In genomic region chr3:122295511-122295910, GRCm38 (mm10) we compare ENCODE assay signal across 9 mouse cellular contexts. TPM values are rescaled to one million over a fixed set of nuclear protein-coding genes. Genes with fewer than 3 reads are reported as not detected.
DNase-seq lines count a peak whose midpoint lies in the region; ATAC-seq and TF ChIP-seq lines count a peak whose summit lies in the region.
"Had no signal": no experiment of that assay in that cellular context is flagged by ENCODE, and none has a peak within 500 bp of the region (broad histone marks: within the 10 kb centered on the region; RNA-seq: fewer than 3 reads in every experiment).

No protein-coding gene starts in this region.

- no peak overlapping the region for H3K9ac ChIP-seq in hindbrain, postnatal 0 days (replicated peaks; ENCODE audit: low read length)
- H3K9ac ChIP-seq in liver, embryonic 14.5 days (replicated peaks), result no peak overlapping the region
- no peak overlapping the region for H3K9ac ChIP-seq in neural tube, embryonic 13.5 days
- H3K9ac ChIP-seq: embryonic facial prominence, embryonic 15.5 days had no signal

- ATAC-seq in hindbrain, postnatal 0 days, result no peak
- ATAC-seq in liver, embryonic 14.5 days (ENCODE audit: insufficient read depth), result peak; percentile 25; the same call in 1 of the 2 replicates
- ATAC-seq in neural tube, embryonic 13.5 days (ENCODE audit: low read depth), result no peak

- peak; percentile 77 for TF ChIP-seq CTCF in hindbrain, postnatal 0 days (IDR thresholded peaks at IDR 0.05; ENCODE audit: low read depth)
- TF ChIP-seq CTCF in liver, embryonic 14.5 days (IDR thresholded peaks at IDR 0.05; ENCODE audit: low read depth), result peak; percentile 85

- no peaks in the 10 kb centered on the region for H3K9me3 ChIP-seq in heart, embryonic 10.5 days
- no peaks in the 10 kb centered on the region for H3K9me3 ChIP-seq in hindbrain, postnatal 0 days (ENCODE audit: low read length)
- H3K9me3 ChIP-seq in liver, embryonic 14.5 days (ENCODE audit: control insufficient read depth, low read length), result no peaks in the 10 kb centered on the region
- no peaks in the 10 kb centered on the region for H3K9me3 ChIP-seq in neural tube, embryonic 13.5 days
- H3K9me3 ChIP-seq: embryonic facial prominence, embryonic 15.5 days had no signal

- peaks cover 29% of the 10 kb centered on the region for H3K27me3 ChIP-seq in heart, embryonic 10.5 days (ENCODE audit: insufficient read depth, poor library complexity, severe bottlenecking)
- no peaks in the 10 kb centered on the region for H3K27me3 ChIP-seq in hindbrain, postnatal 0 days (ENCODE audit: insufficient read depth, low read length)
- H3K27me3 ChIP-seq in liver, embryonic 14.5 days (ENCODE audit: control insufficient read depth, insufficient read depth, low read length), result no peaks in the 10 kb centered on the region; the same call in 1 of the 2 replicates
- no peaks in the 10 kb centered on the region for H3K27me3 ChIP-seq in neural tube, embryonic 13.5 days
- H3K27me3 ChIP-seq: embryonic facial prominence, embryonic 15.5 days had no signal

- intact Hi-C loops in heart, postnatal 14 days (cut with DNase I), result loop anchor here (1.0 kb wide), 1 partner anchor 343 kb away; no protein-coding TSS in a partner anchor

- H3K4me1 ChIP-seq in heart, embryonic 10.5 days, result peaks cover 19% of the 10 kb centered on the region
- H3K4me1 ChIP-seq in hindbrain, postnatal 0 days (ENCODE audit: insufficient read depth, low read length), result peaks cover 5% of the 10 kb centered on the region; the same call in 1 of the 2 replicates
- H3K4me1 ChIP-seq in liver, embryonic 14.5 days (replicated peaks; ENCODE audit: control insufficient read depth in 2 of 2, insufficient read depth in 2 of 2, low read length in 1 of 2), result peaks cover 0 to 12% of the 10 kb centered on the region in 2 experiments; a peak in 2 of 4 replicates
- peaks cover 62% of the 10 kb centered on the region for H3K4me1 ChIP-seq in neural tube, embryonic 13.5 days (replicated peaks)

- no peak overlapping the region for H3K4me3 ChIP-seq in heart, embryonic 10.5 days
- no peak overlapping the region for H3K4me3 ChIP-seq in hindbrain, postnatal 0 days (ENCODE audit: low read length)
- no peak overlapping the region for H3K4me3 ChIP-seq in liver, embryonic 14.5 days (ENCODE audit: insufficient read depth in 1 of 2, low read depth in 2 of 2, low read length in 2 of 2)
- H3K4me3 ChIP-seq in neural tube, embryonic 13.5 days, result no peak overlapping the region
- H3K4me3 ChIP-seq: embryonic facial prominence, embryonic 15.5 days had no signal

- TF ChIP-seq EP300 in liver, embryonic 14.5 days (IDR thresholded peaks at IDR 0.05; ENCODE audit: low read depth), result no peak

- no peak overlapping the region for H3K4me2 ChIP-seq in hindbrain, postnatal 0 days (ENCODE audit: low read depth, low read length)
- no peak overlapping the region for H3K4me2 ChIP-seq in liver, embryonic 14.5 days (ENCODE audit: low read depth)
- H3K4me2 ChIP-seq in neural tube, embryonic 13.5 days, result no peak overlapping the region
- H3K4me2 ChIP-seq: embryonic facial prominence, embryonic 15.5 days had no signal

- H3K27ac ChIP-seq in heart, embryonic 10.5 days, result no peak overlapping the region
- peak overlapping the region; percentile 100; the same call in 1 of the 2 replicates for H3K27ac ChIP-seq in hindbrain, postnatal 0 days
- no peak overlapping the region for H3K27ac ChIP-seq in liver, embryonic 14.5 days
- H3K27ac ChIP-seq in neural tube, embryonic 13.5 days (replicated peaks), result peak overlapping the region; percentile 100

- H3K36me3 ChIP-seq in heart, embryonic 10.5 days, result no peaks in the 10 kb centered on the region
- H3K36me3 ChIP-seq in hindbrain, postnatal 0 days (ENCODE audit: insufficient read depth, low read length), result no peaks in the 10 kb centered on the region
- no peaks in the 10 kb centered on the region for H3K36me3 ChIP-seq in liver, embryonic 14.5 days (replicated peaks; ENCODE audit: control insufficient read depth, insufficient read depth, low read depth)
- no peaks in the 10 kb centered on the region for H3K36me3 ChIP-seq in neural tube, embryonic 13.5 days
- H3K36me3 ChIP-seq: embryonic facial prominence, embryonic 15.5 days had no signal

- DNase-seq in heart, postnatal 14 days, result peak; percentile 54 to 71
- DNase-seq in heart, embryonic 10.5 days (ENCODE audit: low spot score), result no peak
- DNase-seq in T-cell, adult 2 months (ENCODE audit: low spot score), result peak; percentile 31
- DNase-seq in embryo, embryonic 9.5 days (ENCODE audit: extremely low spot score), result peak; percentile 70
- DNase-seq in hindbrain, postnatal 0 days (ENCODE audit: low spot score), result peak; percentile 80
- peak; percentile 31 to 61 (median 48) for DNase-seq in liver, embryonic 14.5 days (ENCODE audit: low read depth in 3 of 3, low spot score in 3 of 3)
- peak; percentile 73 for DNase-seq in thymus, postnatal 14 days

- 7% methylated on average over 5 of the region's 5 CpGs for WGBS in heart, embryonic 10.5 days
- WGBS in hindbrain, postnatal 0 days, result 14% methylated on average over 5 of the region's 5 CpGs
- 3% methylated on average over 5 of the region's 5 CpGs for WGBS in liver, embryonic 14.5 days (ENCODE audit: insufficient replicate concordance)
- 9% methylated on average over 5 of the region's 5 CpGs for WGBS in neural tube, embryonic 13.5 days

RNA-seq across cellular contexts. Expression of gene Bcar3, which starts 1.6 kb away (rescaled TPM):
- 1 to 10 TPM; 8.0 to 9.0 TPM for total RNA-seq in heart, postnatal 14 days (2021)
- 7.8 and 17.0 TPM in 2 replicates for polyA plus RNA-seq in heart, embryonic 10.5 days (2016; fragmentation: Nextera tagmentation; extraction: Ambion mirVana)
- total RNA-seq in hindbrain, postnatal 0 days (2014; rRNA removed), result 23.8 and 29.4 TPM in 2 replicates
- polyA plus RNA-seq in hindbrain, postnatal 0 days (2015; fragmentation: Nextera tagmentation; extraction: Ambion mirVana), result 6.3 and 7.7 TPM in 2 replicates
- 3.5 and 4.2 TPM in 2 replicates for polyA plus RNA-seq in liver, embryonic 14.5 days (2012; rRNA removed)
- polyA plus RNA-seq in liver, embryonic 14.5 days (2014; fragmentation: Nextera tagmentation; extraction: Ambion mirVana), result 3.1 and 3.5 TPM in 2 replicates
- polyA plus RNA-seq in neural tube, embryonic 13.5 days (2015; fragmentation: Nextera tagmentation; extraction: Ambion mirVana), result 9.1 and 9.4 TPM in 2 replicates

RNA-seq across cellular contexts. Expression of gene Dnttip2, which starts 21.3 kb away (rescaled TPM):
- 10 to 100 TPM; 23.9 to 24.1 TPM for total RNA-seq in heart, postnatal 14 days (2021)
- 53.1 and 77.4 TPM in 2 replicates for polyA plus RNA-seq in heart, embryonic 10.5 days (2016; fragmentation: Nextera tagmentation; extraction: Ambion mirVana)
- total RNA-seq in hindbrain, postnatal 0 days (2014; rRNA removed), result 8.5 and 9.9 TPM in 2 replicates
- polyA plus RNA-seq in hindbrain, postnatal 0 days (2015; fragmentation: Nextera tagmentation; extraction: Ambion mirVana), result 43.7 and 48.6 TPM in 2 replicates
- polyA plus RNA-seq in liver, embryonic 14.5 days (2012; rRNA removed), result 12.2 and 24.0 TPM in 2 replicates
- 36.5 and 37.0 TPM in 2 replicates for polyA plus RNA-seq in liver, embryonic 14.5 days (2014; fragmentation: Nextera tagmentation; extraction: Ambion mirVana)
- polyA plus RNA-seq in neural tube, embryonic 13.5 days (2015; fragmentation: Nextera tagmentation; extraction: Ambion mirVana), result 56.6 and 61.0 TPM in 2 replicates

RNA-seq across cellular contexts. Expression of gene Gclm, which starts 50.2 kb away (rescaled TPM):
- 10 to 100 TPM; 57.2 to 61.6 TPM for total RNA-seq in heart, postnatal 14 days (2021)
- polyA plus RNA-seq in heart, embryonic 10.5 days (2016; fragmentation: Nextera tagmentation; extraction: Ambion mirVana), result 76.0 and 81.2 TPM in 2 replicates
- total RNA-seq in hindbrain, postnatal 0 days (2014; rRNA removed), result 32.1 and 36.9 TPM in 2 replicates
- 65.0 and 67.6 TPM in 2 replicates for polyA plus RNA-seq in hindbrain, postnatal 0 days (2015; fragmentation: Nextera tagmentation; extraction: Ambion mirVana)
- polyA plus RNA-seq in liver, embryonic 14.5 days (2012; rRNA removed), result 95.7 and 140 TPM in 2 replicates
- 360 and 422 TPM in 2 replicates for polyA plus RNA-seq in liver, embryonic 14.5 days (2014; fragmentation: Nextera tagmentation; extraction: Ambion mirVana)
- polyA plus RNA-seq in neural tube, embryonic 13.5 days (2015; fragmentation: Nextera tagmentation; extraction: Ambion mirVana), result 41.2 and 48.4 TPM in 2 replicates

Comparison
In these comparisons a context has a peak if more than half of its experiments do, and no peak if none do; other contexts are left out.
1. H3K27ac ChIP-seq: peak in hindbrain, postnatal 0 days (single experiment) and neural tube, embryonic 13.5 days (single experiment); none in heart, embryonic 10.5 days (single experiment) and liver, embryonic 14.5 days (single experiment).